Mouse (Mus musculus) liver, postnatal 0 days (tissue): ENCODE measurements at regions not wholly inside any gene's neighbourhood (a gene's known extent, or its start where the extent isn't known, plus 50 kb on each side); places are given as distances from the start of the nearest gene placed in this dataset.

Experiments
- CTCF ChIP-seq: sonication (generic); IDR thresholded peaks from 2 replicates; pipeline ENCODE4 v1.5.1; 2016; ENCODE audit warnings: antibody characterized with exemption, low read depth
- EP300 ChIP-seq: IDR thresholded peaks from 2 replicates; pipeline ENCODE4 v1.6.1; 2016; ENCODE audit warnings: antibody characterized with exemption, low read depth, mild to moderate bottlenecking

- TF ChIP-seq CTCF (no peak), EP300 (no peak)
Observed at GRCm38 (mm10) chr4:89402324-89402723, 91.5 kb upstream of the Cdkn2b start.
